Mouse (Mus musculus): ENCODE results near the gene Znhit3. TPM values are rescaled to one million over a fixed set of nuclear protein-coding genes. Genes with fewer than 3 reads are reported as not detected.

Znhit3 gene
- polyA plus RNA-seq, 1 experiment from 2014 or later = 72.4 TPM

- Histone ChIP-seq H3K27ac (replicated peaks; ENCODE audit: low read depth, low read length) (no peak overlapping the region), H3K4me2 (ENCODE audit: low read depth, severe bottlenecking) (no peak overlapping the region), H3K27me3 (ENCODE audit: control insufficient read depth, insufficient read depth, low read length) (no peaks in the 10 kb centered on the region), H3K4me1 (ENCODE audit: control insufficient read depth, insufficient read depth, low read length) (no peaks in the 10 kb centered on the region), H3K9ac (ENCODE audit: low read length) (no peak overlapping the region), H3K36me3 (ENCODE audit: control insufficient read depth, insufficient read depth, low read length) (peaks cover 15% of the 10 kb centered on the region; the same call in 1 of the 2 replicates), H3K4me3 (ENCODE audit: low read depth, low read length) (no peak overlapping the region), H3K9me3 (ENCODE audit: control insufficient read depth, low read length) (no peaks in the 10 kb centered on the region)
- ATAC-seq (ENCODE audit: insufficient number of reproducible peaks, low FRiP score, low TSS enrichment, low read depth) (no peak), DNase-seq (ENCODE audit: low spot score) (no peak)
- WGBS = 92% methylated on average over 15 of the region's 15 CpGs
Measured at GRCm38 (mm10) chr11:84893113-84893512, 23.1 kb downstream of the Znhit3 start.

GRCm38 (mm10) chr11:84891705-84892104 lies 24.5 kb downstream of the Znhit3 start:
- DNase-seq (ENCODE audit: low spot score) = no peak
- H3K9ac ChIP-seq (ENCODE audit: low read length) = no peak overlapping the region
- no peak for ATAC-seq (ENCODE audit: insufficient number of reproducible peaks, low FRiP score, low TSS enrichment, low read depth)
- 94% methylated on average over 7 of the region's 7 CpGs for WGBS
- H3K4me3 ChIP-seq (ENCODE audit: low read depth, low read length) = no peak overlapping the region
- H3K27me3 ChIP-seq (ENCODE audit: control insufficient read depth, insufficient read depth, low read length) = no peaks in the 10 kb centered on the region
- H3K36me3 ChIP-seq (ENCODE audit: control insufficient read depth, insufficient read depth, low read length) = peaks cover 17% of the 10 kb centered on the region; the same call in 1 of the 2 replicates
- H3K4me2 ChIP-seq (ENCODE audit: low read depth, severe bottlenecking) = no peak overlapping the region
- H3K4me1 ChIP-seq (ENCODE audit: control insufficient read depth, insufficient read depth, low read length) = no peaks in the 10 kb centered on the region
- no peak overlapping the region for H3K27ac ChIP-seq (replicated peaks; ENCODE audit: low read depth, low read length)
- H3K9me3 ChIP-seq (ENCODE audit: control insufficient read depth, low read length) = no peaks in the 10 kb centered on the region

- no peak overlapping the region for H3K9ac ChIP-seq (ENCODE audit: low read length)
- peaks cover 12% of the 10 kb centered on the region for H3K36me3 ChIP-seq (ENCODE audit: control insufficient read depth, insufficient read depth, low read length)
- H3K27me3 ChIP-seq (ENCODE audit: control insufficient read depth, insufficient read depth, low read length) = no peaks in the 10 kb centered on the region
- no peak for ATAC-seq (ENCODE audit: insufficient number of reproducible peaks, low FRiP score, low TSS enrichment, low read depth)
- H3K9me3 ChIP-seq (ENCODE audit: control insufficient read depth, low read length) = no peaks in the 10 kb centered on the region
- no peak overlapping the region for H3K4me2 ChIP-seq (ENCODE audit: low read depth, severe bottlenecking)
- DNase-seq (ENCODE audit: low spot score) = no peak
- H3K4me3 ChIP-seq (ENCODE audit: low read depth, low read length) = no peak overlapping the region
- no peak overlapping the region for H3K27ac ChIP-seq (replicated peaks; ENCODE audit: low read depth, low read length)
- H3K4me1 ChIP-seq (ENCODE audit: control insufficient read depth, insufficient read depth, low read length) = no peaks in the 10 kb centered on the region
- 89% methylated on average over 2 of the region's 2 CpGs for WGBS
Measured at GRCm38 (mm10) chr11:84889492-84889891, 26.7 kb downstream of the Znhit3 start.

GRCm38 (mm10) chr11:84888025-84888424 lies 28.1 kb downstream of the Znhit3 start:
- no peak overlapping the region for H3K27ac ChIP-seq (replicated peaks; ENCODE audit: low read depth, low read length)
- no peaks in the 10 kb centered on the region for H3K9me3 ChIP-seq (ENCODE audit: control insufficient read depth, low read length)
- no peak overlapping the region for H3K4me2 ChIP-seq (ENCODE audit: low read depth, severe bottlenecking)
- no peaks in the 10 kb centered on the region for H3K27me3 ChIP-seq (ENCODE audit: control insufficient read depth, insufficient read depth, low read length)
- 97% methylated on average over 8 of the region's 8 CpGs for WGBS
- H3K36me3 ChIP-seq (ENCODE audit: control insufficient read depth, insufficient read depth, low read length) = peaks cover 12% of the 10 kb centered on the region
- no peak overlapping the region for H3K9ac ChIP-seq (ENCODE audit: low read length)
- no peak for DNase-seq (ENCODE audit: low spot score)
- H3K4me3 ChIP-seq (ENCODE audit: low read depth, low read length) = no peak overlapping the region
- H3K4me1 ChIP-seq (ENCODE audit: control insufficient read depth, insufficient read depth, low read length) = no peaks in the 10 kb centered on the region
- no peak for ATAC-seq (ENCODE audit: insufficient number of reproducible peaks, low FRiP score, low TSS enrichment, low read depth)

- ATAC-seq (ENCODE audit: insufficient number of reproducible peaks, low FRiP score, low TSS enrichment, low read depth) = no peak
- Histone ChIP-seq H3K36me3 (ENCODE audit: control insufficient read depth, insufficient read depth, low read length) (peaks cover 12% of the 10 kb centered on the region), H3K4me2 (ENCODE audit: low read depth, severe bottlenecking) (no peak overlapping the region), H3K27me3 (ENCODE audit: control insufficient read depth, insufficient read depth, low read length) (no peaks in the 10 kb centered on the region), H3K4me1 (ENCODE audit: control insufficient read depth, insufficient read depth, low read length) (no peaks in the 10 kb centered on the region), H3K4me3 (ENCODE audit: low read depth, low read length) (no peak overlapping the region), H3K27ac (replicated peaks; ENCODE audit: low read depth, low read length) (no peak overlapping the region), H3K9ac (ENCODE audit: low read length) (no peak overlapping the region), H3K9me3 (ENCODE audit: control insufficient read depth, low read length) (no peaks in the 10 kb centered on the region)
- DNase-seq (ENCODE audit: low spot score) = no peak
- 88% methylated on average over 11 of the region's 11 CpGs for WGBS
Measured at GRCm38 (mm10) chr11:84886767-84887511, 29.2 kb downstream of the Znhit3 start.

- 93% methylated on average over 5 of the region's 5 CpGs for WGBS
- H3K9ac ChIP-seq (ENCODE audit: low read length) = no peak overlapping the region
- DNase-seq (ENCODE audit: low spot score) (no peak), ATAC-seq (ENCODE audit: insufficient number of reproducible peaks, low FRiP score, low TSS enrichment, low read depth) (no peak)
- H3K4me1 ChIP-seq (ENCODE audit: control insufficient read depth, insufficient read depth, low read length) = peaks cover 3% of the 10 kb centered on the region; the same call in 1 of the 2 replicates
- no peak overlapping the region for H3K27ac ChIP-seq (replicated peaks; ENCODE audit: low read depth, low read length)
- H3K27me3 ChIP-seq (ENCODE audit: control insufficient read depth, insufficient read depth, low read length) = no peaks in the 10 kb centered on the region
- H3K4me3 ChIP-seq (ENCODE audit: low read depth, low read length) = no peak overlapping the region
- H3K9me3 ChIP-seq (ENCODE audit: control insufficient read depth, low read length) = no peaks in the 10 kb centered on the region
- peaks cover 12% of the 10 kb centered on the region for H3K36me3 ChIP-seq (ENCODE audit: control insufficient read depth, insufficient read depth, low read length)
- no peak overlapping the region for H3K4me2 ChIP-seq (ENCODE audit: low read depth, severe bottlenecking)
Measured at GRCm38 (mm10) chr11:84886236-84886635, 29.9 kb downstream of the Znhit3 start.

- H3K9me3 ChIP-seq (ENCODE audit: control insufficient read depth, low read length) = no peaks in the 10 kb centered on the region
- H3K4me3 ChIP-seq (ENCODE audit: low read depth, low read length) = no peak overlapping the region
- no peak overlapping the region for H3K27ac ChIP-seq (replicated peaks; ENCODE audit: low read depth, low read length)
- ATAC-seq (ENCODE audit: insufficient number of reproducible peaks, low FRiP score, low TSS enrichment, low read depth) = no peak
- no peak for DNase-seq (ENCODE audit: low spot score)
- peaks cover 12% of the 10 kb centered on the region for H3K36me3 ChIP-seq (ENCODE audit: control insufficient read depth, insufficient read depth, low read length)
- 75% methylated on average over 4 of the region's 4 CpGs for WGBS
- H3K4me1 ChIP-seq (ENCODE audit: control insufficient read depth, insufficient read depth, low read length) = peaks cover 3% of the 10 kb centered on the region; the same call in 1 of the 2 replicates
- H3K27me3 ChIP-seq (ENCODE audit: control insufficient read depth, insufficient read depth, low read length) = no peaks in the 10 kb centered on the region
- no peak overlapping the region for H3K9ac ChIP-seq (ENCODE audit: low read length)
- no peak overlapping the region for H3K4me2 ChIP-seq (ENCODE audit: low read depth, severe bottlenecking)
Measured at GRCm38 (mm10) chr11:84885238-84885637, 30.9 kb downstream of the Znhit3 start.

- no peak overlapping the region for H3K4me3 ChIP-seq (ENCODE audit: low read depth, low read length)
- peaks cover 8% of the 10 kb centered on the region; the same call in 1 of the 2 replicates for H3K36me3 ChIP-seq (ENCODE audit: control insufficient read depth, insufficient read depth, low read length)
- H3K9ac ChIP-seq (ENCODE audit: low read length) = no peak overlapping the region
- ATAC-seq (ENCODE audit: insufficient number of reproducible peaks, low FRiP score, low TSS enrichment, low read depth) (no peak), DNase-seq (ENCODE audit: low spot score) (no peak)
- no peaks in the 10 kb centered on the region for H3K9me3 ChIP-seq (ENCODE audit: control insufficient read depth, low read length)
- H3K27ac ChIP-seq (replicated peaks; ENCODE audit: low read depth, low read length) = no peak overlapping the region
- WGBS = 96% methylated on average over 7 of the region's 7 CpGs
- no peak overlapping the region for H3K4me2 ChIP-seq (ENCODE audit: low read depth, severe bottlenecking)
- H3K4me1 ChIP-seq (ENCODE audit: control insufficient read depth, insufficient read depth, low read length) = peaks cover 3% of the 10 kb centered on the region; the same call in 1 of the 2 replicates
- H3K27me3 ChIP-seq (ENCODE audit: control insufficient read depth, insufficient read depth, low read length) = no peaks in the 10 kb centered on the region
Measured at GRCm38 (mm10) chr11:84882346-84882745, 33.8 kb downstream of the Znhit3 start.

Data from limb, embryonic 11.5 days (tissue).